Mouse (Mus musculus) C2C12 (cell line): ENCODE data around the gene Abhd12b. TPM values are rescaled to one million over a fixed set of nuclear protein-coding genes. Genes with fewer than 3 reads are reported as not detected.

Source experiments
- H3K27me3 ChIP-seq: one replicate; pipeline ENCODE4 v1.6.1; 2011; ENCODE audit not compliant: control insufficient read depth, insufficient read depth, insufficient read length
- H3K36me3 ChIP-seq: one replicate; pipeline ENCODE4 v1.6.1; 2011; ENCODE audit not compliant: control insufficient read depth, insufficient read depth
- H3K4me3 ChIP-seq: one replicate; pipeline ENCODE4 v1.5.1; 2011; ENCODE audit warnings: mild to moderate bottlenecking, control low read depth; ENCODE audit not compliant: poor library complexity, insufficient read depth, severe bottlenecking
- H3K79me2 ChIP-seq: one replicate; pipeline ENCODE4 v1.6.1; 2011; ENCODE audit not compliant: control insufficient read depth, insufficient read depth
- H3K79me3 ChIP-seq: one replicate; pipeline ENCODE4 v1.6.1; 2011; ENCODE audit warnings: low read depth, control low read depth
- H3ac ChIP-seq: one replicate; pipeline ENCODE3; 2011; ENCODE audit warnings: low read depth; ENCODE audit not compliant: control insufficient read depth, insufficient read length
- CEBPB ChIP-seq: IDR thresholded peaks from one replicate; pipeline ENCODE4 v1.6.1; 2011; ENCODE audit warnings: low read depth, mild to moderate bottlenecking, control low read depth, moderate library complexity
- CTCF ChIP-seq: IDR thresholded peaks from one replicate; pipeline ENCODE4 v1.5.1; 2011; ENCODE audit not compliant: control insufficient read depth, insufficient read depth, insufficient read length
- FOSL1 ChIP-seq: IDR thresholded peaks from one replicate; pipeline ENCODE4 v1.8.0; 2011; ENCODE audit warnings: mild to moderate bottlenecking, low read length; ENCODE audit not compliant: poor library complexity, insufficient read depth, severe bottlenecking
- MAX ChIP-seq: IDR thresholded peaks from one replicate; pipeline ENCODE4 v1.6.1; 2011; ENCODE audit warnings: mild to moderate bottlenecking, control low read depth
- MYOD1 ChIP-seq: IDR thresholded peaks from one replicate; pipeline ENCODE4 v1.6.1; 2011; ENCODE audit warnings: low read depth; ENCODE audit not compliant: control insufficient read depth, insufficient read length
- MYOG ChIP-seq: IDR thresholded peaks from one replicate; pipeline ENCODE4 v1.6.1; 2011; ENCODE audit not compliant: control insufficient read depth, insufficient read length; ENCODE audit errors: extremely low read depth
- USF1 ChIP-seq: IDR thresholded peaks from one replicate; pipeline ENCODE4 v1.6.1; 2011; ENCODE audit warnings: low read depth, mild to moderate bottlenecking, control low read depth, moderate library complexity
- polyA plus RNA-seq: library from polyadenylated mRNA; unstranded; fragments of >200 nt; fragmentation: generic; extraction: Trizol; gene quantifications from one replicate; pipeline ENCODE4 v1.2.1, GENCODE M21; 2012; ENCODE audit warnings: missing spikeins

The Abhd12b gene
- polyA plus RNA-seq, 1 experiment: not detected

GRCm38 (mm10) chr12:70109921-70110320 lies 44.0 kb upstream of the Abhd12b start:
- TF ChIP-seq CEBPB (no peak), FOSL1 (no peak), CTCF (no peak), MYOD1 (no peak), MYOG (no peak), MAX (no peak), USF1 (no peak)
- Histone ChIP-seq H3ac (no peak overlapping the region), H3K27me3 (no peaks in the 10 kb centered on the region), H3K79me2 (peaks cover 63% of the 10 kb centered on the region), H3K79me3 (peaks cover 30% of the 10 kb centered on the region), H3K4me3 (no peak overlapping the region), H3K36me3 (no peaks in the 10 kb centered on the region)

GRCm38 (mm10) chr12:70110375-70111116 lies 43.4 kb upstream of the Abhd12b start:
- H3K27me3 ChIP-seq: no peaks in the 10 kb centered on the region
- H3K79me2 ChIP-seq: peaks cover 57% of the 10 kb centered on the region
- H3K4me3 ChIP-seq: peak overlapping the region; percentile 68
- TF ChIP-seq CTCF (no peak), CEBPB (no peak), FOSL1 (no peak), MYOD1 (no peak), MYOG (no peak), MAX (no peak), USF1 (no peak)
- H3ac ChIP-seq: peak overlapping the region; percentile 96
- H3K79me3 ChIP-seq: peaks cover 26% of the 10 kb centered on the region
- no peaks in the 10 kb centered on the region for H3K36me3 ChIP-seq

- TF ChIP-seq MYOG (no peak), MYOD1 (no peak), CTCF (no peak), CEBPB (no peak), FOSL1 (no peak), USF1 (no peak), MAX (no peak)
These were observed 42.9 kb upstream of the Abhd12b start for GRCm38 (mm10) chr12:70111117-70111366.

GRCm38 (mm10) chr12:70111367-70112089 lies 42.4 kb upstream of the Abhd12b start:
- Histone ChIP-seq H3K4me3 (peak overlapping the region; percentile 68), H3K27me3 (no peaks in the 10 kb centered on the region)
- TF ChIP-seq MYOG (no peak), MAX (peak; percentile 51)

More at GRCm38 (mm10) chr12:70111117-70111366, 42.9 kb upstream of the Abhd12b start:
- no peaks in the 10 kb centered on the region for H3K27me3 ChIP-seq
- H3K4me3 ChIP-seq: peak overlapping the region; percentile 68
- no peaks in the 10 kb centered on the region for H3K36me3 ChIP-seq
- peak overlapping the region; percentile 96 for H3ac ChIP-seq
- H3K79me3 ChIP-seq: peaks cover 22% of the 10 kb centered on the region
- H3K79me2 ChIP-seq: peaks cover 52% of the 10 kb centered on the region

GRCm38 (mm10) chr12:70112090-70112383 lies 41.9 kb upstream of the Abhd12b start:
- no peaks in the 10 kb centered on the region for H3K27me3 ChIP-seq
- peaks cover 42% of the 10 kb centered on the region for H3K79me2 ChIP-seq
- peaks cover 20% of the 10 kb centered on the region for H3K79me3 ChIP-seq
- H3K36me3 ChIP-seq: no peaks in the 10 kb centered on the region
- peak overlapping the region; percentile 68 for H3K4me3 ChIP-seq
- TF ChIP-seq CEBPB (no peak), FOSL1 (no peak), CTCF (no peak), MAX (no peak), MYOG (no peak), USF1 (no peak), MYOD1 (no peak)
- peak overlapping the region; percentile 14 for H3ac ChIP-seq

More at GRCm38 (mm10) chr12:70111367-70112089, 42.4 kb upstream of the Abhd12b start:
- Histone ChIP-seq H3K79me2 (peaks cover 47% of the 10 kb centered on the region), H3ac (peak overlapping the region; percentile 96), H3K79me3 (peaks cover 22% of the 10 kb centered on the region), H3K36me3 (no peaks in the 10 kb centered on the region)

GRCm38 (mm10) chr12:70113351-70113750 lies 40.6 kb upstream of the Abhd12b start, which contains the start of gene Nin:
Gene Nin, minus strand, starts transcription at chr12:70113717.
- TF ChIP-seq MYOG (no peak), CTCF (no peak), USF1 (no peak), MYOD1 (no peak), FOSL1 (no peak), CEBPB (no peak), MAX (no peak)
- H3K4me3 ChIP-seq: no peak within 1 kb of the TSS
- H3K27me3 ChIP-seq: no peaks in the 10 kb centered on the region
- H3ac ChIP-seq: no peak within 1 kb of the TSS
- no peaks in the 10 kb centered on the region for H3K36me3 ChIP-seq
- peaks cover 15% of the 10 kb centered on the region for H3K79me3 ChIP-seq
- H3K79me2 ChIP-seq: peaks cover 29% of the 10 kb centered on the region
